Mouse (Mus musculus) forebrain, embryonic 12.5 days (tissue): ENCODE results near the gene Them5. TPM values are rescaled to one million over a fixed set of nuclear protein-coding genes. Genes with fewer than 3 reads are reported as not detected.
A peak's percentile ranks its signal among the peaks of the same experiment; 100 is the strongest.

Experiments
- ATAC-seq: fragments of 200-750 bp; cut with Nextera tagmentation; 2 replicates; pipeline ENCODE4 v1.8.0; 2017; ENCODE audit warnings: moderate TSS enrichment; ENCODE audit not compliant: low FRiP score
- H3K27ac ChIP-seq: fragments of 300-500 bp; sonication (generic); 2 replicates; pipeline ENCODE4 v1.5.1; 2016; ENCODE audit warnings: mild to moderate bottlenecking
- H3K27me3 ChIP-seq: fragments of 300-500 bp; sonication (generic); 2 replicates; pipeline ENCODE4 v1.6.1; 2016; ENCODE audit warnings: mild to moderate bottlenecking
- H3K36me3 ChIP-seq: fragments of 300-500 bp; sonication (generic); replicated peaks from 2 replicates; pipeline ENCODE4 v1.6.1; 2016; ENCODE audit warnings: mild to moderate bottlenecking
- H3K4me1 ChIP-seq: fragments of 300-500 bp; sonication (generic); 2 replicates; pipeline ENCODE4 v1.6.1; 2016
- H3K4me2 ChIP-seq: fragments of 300-500 bp; sonication (generic); 2 replicates; pipeline ENCODE4 v1.6.1; 2016; ENCODE audit warnings: mild to moderate bottlenecking, moderate library complexity
- H3K4me3 ChIP-seq: fragments of 300-500 bp; sonication (generic); replicated peaks from 2 replicates; pipeline ENCODE4 v1.5.1; 2016; ENCODE audit warnings: mild to moderate bottlenecking
- H3K9ac ChIP-seq: fragments of 300-500 bp; sonication (generic); 2 replicates; pipeline ENCODE4 v1.6.1; 2016; ENCODE audit warnings: mild to moderate bottlenecking
- H3K9me3 ChIP-seq: fragments of 300-500 bp; sonication (generic); 2 replicates; pipeline ENCODE4 v1.6.1; 2016
- WGBS: fragments of 180-500 bp; shearing (Covaris S2); methylation state at CpG from one replicate; pipeline ENCODE4 v1.1.7; 2016; 5-methylcytosine and 5-hydroxymethylcytosine counted together
- polyA plus RNA-seq: library from polyadenylated mRNA; unstranded; fragments of >200 nt; fragmentation: Nextera tagmentation; extraction: Ambion mirVana; gene quantifications from 2 replicates; pipeline ENCODE4 v1.2.1, GENCODE M21; 2016

The Them5 gene
- polyA plus RNA-seq, 1 experiment from 2014 or later = 0.31 TPM

DNA sequence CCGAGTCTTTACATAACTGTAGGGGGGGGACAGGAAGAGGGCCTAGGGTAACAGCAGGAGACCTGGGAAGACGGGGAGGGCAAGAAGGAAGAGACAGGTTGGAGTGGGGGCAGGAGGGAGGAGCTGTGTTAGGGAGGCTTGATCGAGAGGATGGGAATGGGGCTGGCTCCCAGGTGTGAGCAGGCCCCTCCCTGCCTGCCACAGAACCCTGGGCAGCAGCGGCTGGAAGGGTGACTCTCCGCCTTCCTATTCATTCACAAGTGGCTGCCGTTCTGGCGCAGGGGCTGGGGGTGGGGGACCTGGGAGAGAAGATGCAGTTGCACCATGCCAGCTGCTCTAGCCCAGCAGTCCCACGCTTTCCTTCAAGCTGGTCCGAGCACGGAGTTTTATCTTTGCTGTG, 31.2 kb downstream of the Them5 start:
- H3K27me3 ChIP-seq = peaks cover 28% of the 10 kb centered on the region; the same call in 1 of the 2 replicates
- H3K9ac ChIP-seq = peak overlapping the region; percentile 38
- peak overlapping the region; percentile 51 for H3K4me2 ChIP-seq
- no peaks in the 10 kb centered on the region for H3K9me3 ChIP-seq
- peak; percentile 51 for ATAC-seq
- H3K27ac ChIP-seq = peak overlapping the region; percentile 9; the same call in 1 of the 2 replicates
- WGBS = 5% methylated on average over 10 of the region's 10 CpGs
- H3K36me3 ChIP-seq = no peaks in the 10 kb centered on the region
- peaks cover 28% of the 10 kb centered on the region for H3K4me1 ChIP-seq
- peak overlapping the region; percentile 20 for H3K4me3 ChIP-seq

DNA sequence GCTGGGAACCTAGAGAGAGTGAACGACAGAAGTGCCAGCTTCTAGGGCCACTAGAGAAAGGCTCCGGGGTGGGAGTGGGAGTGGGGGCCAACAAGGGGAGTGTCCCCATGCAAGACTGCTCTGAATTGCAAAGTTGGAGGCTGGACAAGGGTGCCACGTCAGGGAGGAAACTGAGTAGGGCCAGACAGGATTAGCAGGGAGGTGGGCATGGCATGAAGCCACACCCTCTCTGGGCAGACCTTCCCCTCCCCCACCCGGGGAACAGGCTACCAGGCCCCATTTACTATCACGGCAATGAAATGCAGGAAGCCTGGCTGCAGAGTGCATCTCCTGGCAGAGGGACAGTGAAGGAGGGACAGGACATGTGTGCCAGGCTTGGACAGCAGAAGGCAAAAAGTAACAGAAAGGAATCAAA, 31.7 kb downstream of the Them5 start:
- H3K9me3 ChIP-seq = no peaks in the 10 kb centered on the region
- H3K9ac ChIP-seq = peak overlapping the region; percentile 38; the same call in 1 of the 2 replicates
- H3K4me2 ChIP-seq = peak overlapping the region; percentile 51
- H3K27ac ChIP-seq = peak overlapping the region; percentile 9; the same call in 1 of the 2 replicates
- peaks cover 28% of the 10 kb centered on the region for H3K4me1 ChIP-seq
- 1% methylated on average over 5 of the region's 5 CpGs for WGBS
- H3K4me3 ChIP-seq = peak overlapping the region; percentile 20
- peak; percentile 51 for ATAC-seq
- H3K36me3 ChIP-seq = no peaks in the 10 kb centered on the region
- peaks cover 28% of the 10 kb centered on the region; the same call in 1 of the 2 replicates for H3K27me3 ChIP-seq

DNA sequence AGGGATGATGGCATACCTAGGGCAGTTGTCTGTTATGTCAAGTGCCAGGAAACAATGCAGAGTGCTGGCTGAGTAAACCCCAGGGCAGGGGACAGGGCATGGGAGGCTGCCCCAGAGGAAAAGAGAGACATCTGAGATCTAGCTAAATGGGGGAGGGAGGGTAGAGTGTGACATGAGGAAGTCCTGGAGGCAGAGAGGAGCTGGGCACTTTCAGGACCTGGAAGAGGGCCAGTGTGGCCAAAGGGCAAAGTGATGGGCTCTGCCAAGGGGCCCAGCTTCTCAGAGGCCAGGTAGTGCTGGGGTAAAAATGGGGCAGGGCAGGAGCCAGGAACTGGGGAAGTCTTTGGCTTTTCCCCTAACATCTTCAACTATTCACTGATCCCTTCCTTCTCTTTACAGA, 32.7 kb downstream of the Them5 start:
- Histone ChIP-seq H3K4me1 (peaks cover 28% of the 10 kb centered on the region), H3K27ac (no peak overlapping the region), H3K9me3 (no peaks in the 10 kb centered on the region), H3K36me3 (no peaks in the 10 kb centered on the region), H3K27me3 (peaks cover 28% of the 10 kb centered on the region; the same call in 1 of the 2 replicates), H3K9ac (no peak overlapping the region), H3K4me3 (no peak overlapping the region), H3K4me2 (no peak overlapping the region)
- ATAC-seq = no peak

DNA sequence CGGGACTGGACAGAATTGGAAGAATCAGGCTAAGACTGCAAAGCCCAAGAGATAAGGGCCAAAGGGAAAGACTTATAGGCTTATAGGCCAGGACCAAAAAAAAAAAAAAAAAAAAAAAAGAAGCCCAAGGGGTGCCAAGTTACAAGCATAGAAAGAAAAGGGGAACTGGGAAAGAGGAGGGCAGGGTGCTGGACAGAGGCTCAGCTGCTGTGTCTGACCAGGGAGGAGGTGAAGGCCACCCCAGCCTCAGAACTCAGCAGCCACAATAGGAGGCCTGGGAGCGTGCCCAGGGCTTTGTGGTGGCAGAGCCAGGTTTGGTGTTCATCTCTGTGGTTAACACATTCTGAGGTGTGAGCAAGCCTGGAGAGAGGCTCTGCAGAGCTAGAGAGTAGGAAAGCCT, 33.2 kb downstream of the Them5 start:
- Histone ChIP-seq H3K27me3 (peaks cover 28% of the 10 kb centered on the region; the same call in 1 of the 2 replicates), H3K4me2 (no peak overlapping the region)

DNA sequence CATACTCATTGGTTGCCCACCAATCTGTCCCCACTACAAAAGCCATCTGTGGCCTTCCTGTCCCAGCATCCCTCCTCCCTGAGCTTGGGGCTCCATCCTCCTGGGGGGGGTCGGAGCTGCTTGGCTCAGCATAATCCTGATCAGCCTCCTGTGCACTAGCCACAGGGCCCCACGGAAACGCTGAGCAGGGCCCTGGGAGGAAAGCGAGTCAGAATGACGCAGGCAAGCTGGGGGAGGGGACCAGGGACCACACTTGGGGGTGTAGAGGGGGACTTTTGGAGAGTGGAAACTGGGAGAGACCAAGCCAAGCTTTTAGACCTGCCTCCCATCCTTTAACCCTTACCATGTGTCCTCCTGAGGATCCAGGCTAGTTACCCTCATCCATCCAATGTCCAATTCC, 34.0 kb downstream of the Them5 start:
- no peak overlapping the region for H3K9ac ChIP-seq
- peaks cover 32% of the 10 kb centered on the region for H3K4me1 ChIP-seq
- no peak overlapping the region for H3K27ac ChIP-seq
- no peak overlapping the region for H3K4me2 ChIP-seq
- 51% methylated on average over 5 of the region's 5 CpGs for WGBS
- H3K4me3 ChIP-seq = no peak overlapping the region
- H3K36me3 ChIP-seq = no peaks in the 10 kb centered on the region
- ATAC-seq = no peak
- H3K9me3 ChIP-seq = no peaks in the 10 kb centered on the region
- peaks cover 28% of the 10 kb centered on the region; the same call in 1 of the 2 replicates for H3K27me3 ChIP-seq

More for the DNA sequence above, 33.2 kb downstream of the Them5 start:
- H3K9ac ChIP-seq = no peak overlapping the region
- H3K4me1 ChIP-seq = peaks cover 30% of the 10 kb centered on the region
- no peaks in the 10 kb centered on the region for H3K36me3 ChIP-seq
- no peak overlapping the region for H3K4me3 ChIP-seq
- H3K9me3 ChIP-seq = no peaks in the 10 kb centered on the region
- no peak overlapping the region for H3K27ac ChIP-seq
- no peak for ATAC-seq
- WGBS = 63% methylated on average over 2 of the region's 2 CpGs

DNA sequence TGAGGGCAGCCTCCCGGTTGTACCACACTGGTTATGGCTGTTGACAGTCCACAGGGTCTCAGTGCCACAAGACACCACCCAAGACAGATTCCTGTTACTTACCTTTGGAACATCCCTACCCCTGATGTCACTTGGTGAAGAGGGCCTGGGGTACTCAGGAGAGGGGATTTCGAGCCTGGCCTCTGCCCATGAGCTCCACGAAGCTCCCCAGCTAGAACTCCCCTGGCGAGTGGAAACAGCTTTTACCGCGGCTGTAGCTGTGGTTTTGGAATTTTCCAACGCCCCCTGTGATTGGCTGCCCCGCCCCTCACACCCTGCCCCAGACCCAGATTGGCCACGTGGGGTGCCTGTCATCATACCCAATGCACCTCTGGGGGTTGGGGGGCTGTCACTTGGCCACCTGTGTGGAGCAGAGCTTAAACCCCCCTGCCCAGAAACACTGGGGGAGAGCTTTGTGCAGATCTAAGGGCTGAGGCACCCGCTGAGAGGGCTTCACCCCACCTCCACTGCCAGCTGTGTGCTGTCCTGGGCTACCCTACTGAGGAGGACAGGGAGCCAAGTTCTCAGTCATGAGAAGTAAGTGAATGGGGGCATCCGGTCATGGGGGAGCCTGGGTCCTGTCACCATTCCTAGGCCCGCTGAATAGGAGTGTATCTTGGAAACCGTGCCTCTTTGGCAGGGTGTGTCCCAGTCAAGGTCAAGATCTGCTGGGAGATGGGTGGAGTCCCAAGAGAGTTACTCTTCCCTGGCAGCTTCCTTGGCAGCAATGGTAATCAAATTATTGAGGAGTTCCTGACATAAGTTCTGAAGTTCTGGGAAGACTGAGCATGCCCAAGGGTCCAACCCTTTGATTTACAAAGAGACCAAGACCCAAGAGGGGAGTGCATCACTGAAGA, 35.4 kb downstream of the Them5 start:
- no peak overlapping the region for H3K9ac ChIP-seq
- H3K9me3 ChIP-seq = no peaks in the 10 kb centered on the region
- no peak overlapping the region for H3K4me2 ChIP-seq
- H3K36me3 ChIP-seq = no peaks in the 10 kb centered on the region
- H3K27ac ChIP-seq = no peak overlapping the region
- 23% methylated on average over 13 of the region's 13 CpGs for WGBS
- no peak for ATAC-seq
- no peak overlapping the region for H3K4me3 ChIP-seq
- peaks cover 28% of the 10 kb centered on the region; the same call in 1 of the 2 replicates for H3K27me3 ChIP-seq
- peaks cover 23% of the 10 kb centered on the region for H3K4me1 ChIP-seq

DNA sequence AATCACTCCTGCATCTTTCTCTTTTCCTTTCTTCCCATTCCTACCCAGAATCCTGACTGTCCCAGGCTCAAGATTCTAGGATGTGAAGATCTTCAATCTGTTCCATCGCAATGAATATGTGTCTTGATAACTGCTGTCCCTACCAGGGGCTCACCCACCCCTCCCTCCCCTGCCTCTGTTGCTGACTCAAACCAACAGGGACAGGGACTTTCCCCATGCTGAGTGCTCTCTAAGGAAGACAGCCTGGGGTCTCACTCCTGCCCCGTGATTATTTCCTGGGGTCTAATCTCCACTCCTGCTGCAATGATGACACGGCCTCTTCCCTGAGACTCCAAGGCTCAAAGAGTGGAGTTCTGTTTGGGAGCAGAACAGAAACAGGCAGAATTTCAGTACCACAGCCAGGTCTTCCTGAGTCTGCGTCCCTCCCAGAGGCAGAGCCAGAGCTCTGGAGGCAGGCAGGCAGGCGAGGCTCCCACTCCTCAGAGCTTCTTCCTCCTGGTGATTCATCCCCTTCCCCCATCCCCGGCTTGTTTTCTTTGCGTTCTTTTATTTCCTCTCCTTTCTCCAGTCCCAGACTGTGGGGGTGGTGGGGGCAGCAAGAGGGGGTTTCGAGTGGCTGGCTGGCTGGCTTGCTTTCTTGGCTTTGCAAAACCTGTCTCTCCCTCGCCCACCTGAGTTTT, 38.1 kb downstream of the Them5 start:
- Histone ChIP-seq H3K27me3 (peaks cover 20% of the 10 kb centered on the region; the same call in 1 of the 2 replicates), H3K4me1 (peaks cover 5% of the 10 kb centered on the region; the same call in 1 of the 2 replicates), H3K27ac (no peak overlapping the region), H3K9me3 (no peaks in the 10 kb centered on the region), H3K4me2 (no peak overlapping the region), H3K9ac (peak overlapping the region; percentile 4; the same call in 1 of the 2 replicates), H3K36me3 (no peaks in the 10 kb centered on the region), H3K4me3 (no peak overlapping the region)
- 26% methylated on average over 9 of the region's 9 CpGs for WGBS
- ATAC-seq = no peak

DNA sequence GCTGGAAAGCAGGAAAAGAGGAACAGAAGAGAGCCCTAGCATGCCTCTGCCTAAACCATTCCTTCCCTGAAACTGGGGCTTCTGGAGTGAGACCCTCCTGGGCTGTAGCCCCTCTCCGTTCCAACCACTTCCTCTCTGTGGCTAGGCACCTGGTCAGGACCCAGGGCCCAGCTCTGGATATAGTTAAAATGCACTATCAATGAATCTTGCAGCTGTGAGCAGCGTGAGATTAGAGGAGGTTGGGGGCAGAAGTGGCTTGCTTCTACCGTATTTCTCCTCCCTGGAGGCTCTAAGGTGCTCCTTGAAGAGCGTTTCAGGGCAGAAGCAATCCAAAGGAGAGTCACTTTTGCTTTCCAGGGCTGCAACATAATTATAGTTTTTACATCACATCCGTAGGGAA, 40.4 kb downstream of the Them5 start:
- H3K27ac ChIP-seq = no peak overlapping the region
- no peak overlapping the region for H3K4me3 ChIP-seq
- H3K27me3 ChIP-seq = 0 out of 2 replicates have a peak, but pooled peaks cover 2% of the 10 kb centered on the region
- no peak overlapping the region for H3K9ac ChIP-seq
- no peak overlapping the region for H3K4me2 ChIP-seq
- no peaks in the 10 kb centered on the region for H3K36me3 ChIP-seq
- WGBS = 79% methylated on average over 5 of the region's 5 CpGs
- no peak for ATAC-seq
- peaks cover 5% of the 10 kb centered on the region; the same call in 1 of the 2 replicates for H3K4me1 ChIP-seq
- H3K9me3 ChIP-seq = no peaks in the 10 kb centered on the region

DNA sequence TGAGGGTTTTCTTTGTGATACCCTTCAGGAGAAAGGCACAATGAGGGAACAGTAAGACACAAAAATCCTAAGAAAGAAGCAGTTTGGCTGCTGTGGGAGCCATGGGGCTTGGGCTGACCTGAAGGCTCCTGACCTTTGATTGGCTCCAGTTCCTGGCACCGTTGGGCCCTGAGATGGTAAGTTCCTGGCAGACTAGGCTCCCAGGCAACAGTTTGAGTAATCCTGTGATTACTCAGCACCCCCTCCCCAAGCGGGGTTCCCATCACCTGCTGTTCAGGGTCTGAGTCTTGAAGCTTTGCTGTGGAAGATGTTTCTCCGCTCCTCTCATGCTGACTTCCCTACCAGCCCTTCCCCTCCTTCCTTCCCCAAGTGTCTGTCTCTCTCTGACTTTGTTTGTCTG, 41.6 kb downstream of the Them5 start:
- Histone ChIP-seq H3K27me3 (no peaks in the 10 kb centered on the region), H3K4me2 (no peak overlapping the region), H3K9ac (no peak overlapping the region), H3K36me3 (no peaks in the 10 kb centered on the region), H3K4me3 (no peak overlapping the region), H3K4me1 (peaks cover 5% of the 10 kb centered on the region; the same call in 1 of the 2 replicates), H3K9me3 (no peaks in the 10 kb centered on the region), H3K27ac (no peak overlapping the region)
- no peak for ATAC-seq
- 73% methylated on average over 3 of the region's 3 CpGs for WGBS

DNA sequence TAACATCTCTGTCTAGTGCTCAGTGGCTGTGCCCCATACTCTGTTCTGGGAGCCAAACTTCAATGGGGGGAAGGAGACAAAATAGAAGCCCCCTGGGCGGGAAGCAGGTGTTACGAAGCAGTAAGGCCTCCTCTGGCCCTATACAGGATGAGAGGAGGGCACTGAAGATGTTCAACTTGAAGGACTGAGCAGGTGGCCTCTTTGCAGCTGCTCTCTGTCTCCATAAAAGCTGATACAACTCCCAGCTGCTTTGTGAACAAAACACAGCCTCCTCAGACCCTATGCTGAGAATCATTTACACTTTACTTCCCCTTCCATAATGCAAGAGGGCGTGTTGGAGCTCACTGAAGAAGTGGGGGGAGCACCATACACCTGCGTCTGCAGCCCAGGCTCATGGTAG, 44.8 kb downstream of the Them5 start:
- WGBS = 73% methylated on average over 4 of the region's 4 CpGs
- no peak for ATAC-seq

DNA sequence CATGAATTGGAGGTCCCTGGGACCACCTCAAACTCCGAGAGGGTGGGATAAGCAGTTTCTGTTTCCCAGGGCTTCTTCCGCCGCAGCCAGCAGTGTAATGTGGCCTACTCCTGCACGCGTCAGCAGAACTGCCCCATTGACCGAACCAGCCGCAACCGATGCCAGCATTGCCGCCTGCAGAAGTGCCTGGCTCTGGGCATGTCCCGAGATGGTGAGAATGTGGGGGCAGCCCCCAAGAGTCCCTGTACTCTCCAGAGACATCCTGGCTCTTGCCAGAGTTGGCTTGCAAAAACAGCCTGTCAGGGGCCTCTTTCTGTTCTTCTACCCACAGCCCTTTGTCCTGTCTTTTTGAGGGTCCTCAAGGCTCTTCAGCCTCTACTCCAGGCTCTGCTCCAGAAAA, 45.5 kb downstream of the Them5 start:
- no peak overlapping the region for H3K4me2 ChIP-seq
- 93% methylated on average over 10 of the region's 10 CpGs for WGBS
- H3K27ac ChIP-seq = no peak overlapping the region
- H3K4me1 ChIP-seq = no peaks in the 10 kb centered on the region
- no peak overlapping the region for H3K9ac ChIP-seq
- no peaks in the 10 kb centered on the region for H3K27me3 ChIP-seq
- H3K4me3 ChIP-seq = no peak overlapping the region
- H3K36me3 ChIP-seq = no peaks in the 10 kb centered on the region
- no peak for ATAC-seq
- H3K9me3 ChIP-seq = no peaks in the 10 kb centered on the region

More for the DNA sequence above, 44.8 kb downstream of the Them5 start:
- no peak overlapping the region for H3K4me3 ChIP-seq
- no peak overlapping the region for H3K4me2 ChIP-seq
- H3K4me1 ChIP-seq = no peaks in the 10 kb centered on the region
- no peak overlapping the region for H3K27ac ChIP-seq
- no peak overlapping the region for H3K9ac ChIP-seq
- H3K36me3 ChIP-seq = no peaks in the 10 kb centered on the region
- no peaks in the 10 kb centered on the region for H3K27me3 ChIP-seq
- H3K9me3 ChIP-seq = no peaks in the 10 kb centered on the region

DNA sequence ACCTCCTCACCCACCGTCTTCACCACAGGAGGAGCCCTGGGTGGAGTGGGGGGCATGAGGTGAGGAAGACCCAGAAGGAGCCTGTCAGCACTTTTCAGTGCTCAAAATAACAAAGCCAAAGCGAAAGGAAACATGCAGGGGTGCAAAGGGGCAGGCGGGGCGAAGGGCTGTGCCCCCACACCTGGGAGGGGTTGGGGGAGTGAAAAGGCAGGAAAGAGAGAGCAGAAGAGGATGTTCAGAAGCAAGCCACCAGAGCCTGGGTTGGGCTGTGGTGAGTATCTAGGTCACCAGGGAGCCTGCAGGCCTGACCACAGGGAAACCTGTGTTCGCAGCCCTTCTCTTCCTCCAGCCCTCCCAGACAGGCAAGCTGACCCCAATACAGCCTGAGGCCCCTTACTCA, 46.1 kb downstream of the Them5 start:
- H3K27me3 ChIP-seq = no peaks in the 10 kb centered on the region

More for the DNA sequence above, 46.1 kb downstream of the Them5 start:
- WGBS = 84% methylated on average over 5 of the region's 5 CpGs
- no peak for ATAC-seq
- Histone ChIP-seq H3K4me3 (no peak overlapping the region), H3K36me3 (no peaks in the 10 kb centered on the region), H3K9ac (no peak overlapping the region), H3K4me1 (no peaks in the 10 kb centered on the region), H3K27ac (no peak overlapping the region), H3K9me3 (no peaks in the 10 kb centered on the region), H3K4me2 (no peak overlapping the region)
